Mouse (Mus musculus): ENCODE results near the gene Gpr174.
"Not testable (repeated sequence)": the region's sequence is repeated elsewhere in the genome, so short reads cannot be mapped to it uniquely, and the experiment has no call there.

Gpr174 gene

DNA sequence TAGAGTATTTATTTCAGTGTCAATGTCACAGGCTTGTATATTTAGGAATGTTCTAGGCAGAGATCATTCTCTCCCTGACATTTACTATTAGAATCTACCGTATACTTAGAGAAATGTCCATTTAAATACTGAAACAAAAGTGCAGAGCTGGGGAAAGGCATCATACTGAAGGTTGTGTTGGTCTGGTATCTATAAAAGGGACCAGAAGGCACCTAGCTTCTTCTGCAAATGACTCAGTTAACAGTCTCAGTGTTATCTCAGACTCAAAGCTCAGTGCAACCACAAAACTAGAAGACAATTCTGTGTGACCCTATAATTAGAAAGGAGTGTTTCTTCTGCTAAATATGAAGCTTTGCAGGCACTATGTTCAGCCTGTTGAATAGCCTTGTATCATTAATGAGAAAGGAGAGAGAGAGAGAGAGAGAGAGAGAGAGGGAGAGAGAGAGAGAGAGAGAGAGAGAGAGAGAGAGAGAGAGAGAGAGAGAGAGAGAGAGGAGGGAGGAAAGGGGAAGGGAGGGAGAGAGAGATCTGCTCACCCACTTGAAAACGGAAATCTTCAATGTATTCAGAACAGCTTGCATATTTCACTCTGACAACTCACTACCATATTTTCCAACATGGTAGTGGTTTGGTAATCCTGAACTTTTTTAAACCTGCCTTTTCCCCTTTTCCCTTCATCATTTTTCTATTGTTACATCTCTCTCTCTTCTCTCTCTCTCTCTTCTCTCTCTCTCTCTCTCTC, at the start of gene Gpr174:
TSS of gene Gpr174 (plus strand) at position 393 of the 742 bp plus-strand sequence.
- in situ Hi-C loops (cut with MboI; ENCODE audit: low pct_unique_long_range_greater_than_20kb in 1 of 2, low sequenced_read_pairs in 2 of 2, unreplicated experiment in 1 of 2): no loop called here

DNA sequence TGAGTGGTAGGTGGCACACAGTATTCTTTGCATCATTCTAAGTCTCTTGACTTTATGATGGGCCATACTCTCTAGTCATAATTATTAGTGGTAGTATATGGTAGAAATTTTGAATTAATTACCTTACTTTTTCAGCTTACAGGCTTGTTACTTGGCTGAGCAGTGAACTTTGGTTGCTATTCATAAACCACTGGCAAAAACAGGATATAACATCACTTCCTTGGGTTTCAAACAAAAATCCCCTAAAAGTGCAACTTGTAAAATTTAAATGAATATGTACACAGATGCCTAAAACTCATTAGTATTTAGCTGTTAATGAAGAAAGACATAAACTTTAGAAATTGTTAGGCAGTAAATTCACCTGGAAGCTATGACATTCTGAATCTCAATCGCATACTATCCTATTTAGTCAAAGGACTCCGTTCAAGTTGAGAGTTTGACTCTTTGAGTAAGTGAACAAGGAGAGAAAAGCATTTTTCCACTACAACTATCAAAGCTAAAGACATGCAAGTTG, 38.0 kb upstream of the Gpr174 start:
- in situ Hi-C loops (cut with MboI; ENCODE audit: low pct_unique_long_range_greater_than_20kb in 1 of 2, low sequenced_read_pairs in 2 of 2, unreplicated experiment in 1 of 2): no loop called here

DNA sequence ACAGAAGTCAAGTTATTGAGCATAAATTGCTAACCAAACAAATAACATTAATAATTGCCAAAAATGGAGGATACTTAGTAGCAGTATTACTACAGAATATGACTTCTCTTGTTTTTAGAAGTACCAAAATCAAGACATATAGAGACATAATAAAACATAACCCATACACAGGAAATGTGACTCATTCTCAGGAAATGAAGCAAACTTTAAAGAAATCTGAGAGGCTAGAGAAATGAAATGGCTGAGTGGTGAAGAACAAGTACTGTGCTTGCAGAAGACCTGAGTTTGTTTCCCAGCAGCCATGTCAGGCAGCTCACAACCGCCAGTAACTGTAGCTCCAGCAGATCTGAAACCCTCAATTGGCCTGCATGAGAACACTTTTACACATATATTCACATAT, 30.8 kb upstream of the Gpr174 start:
- in situ Hi-C loops (cut with MboI; ENCODE audit: low pct_unique_long_range_greater_than_20kb in 1 of 2, low sequenced_read_pairs in 2 of 2, unreplicated experiment in 1 of 2): no loop called here

DNA sequence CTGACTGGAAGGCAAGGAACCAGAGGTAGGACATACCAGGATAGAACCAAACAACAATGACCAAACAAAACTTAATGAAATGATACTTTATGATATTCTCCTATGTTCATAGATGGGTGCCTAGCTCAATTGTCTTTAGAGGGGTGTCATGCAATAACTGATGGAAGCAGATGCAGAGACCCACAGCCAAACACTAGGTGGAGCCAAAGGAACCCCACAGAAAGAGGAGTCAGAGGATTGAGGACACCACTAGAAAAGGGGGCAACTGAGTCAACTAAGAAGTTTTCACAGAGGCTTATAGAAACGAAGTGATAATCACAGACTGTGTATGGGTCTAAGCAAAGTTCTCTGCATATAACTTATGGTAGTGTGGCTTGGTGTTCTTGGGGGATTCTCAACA, 24.5 kb upstream of the Gpr174 start:
- in situ Hi-C loops (cut with MboI; ENCODE audit: low pct_unique_long_range_greater_than_20kb in 1 of 2, low sequenced_read_pairs in 2 of 2, unreplicated experiment in 1 of 2): no loop called here

DNA sequence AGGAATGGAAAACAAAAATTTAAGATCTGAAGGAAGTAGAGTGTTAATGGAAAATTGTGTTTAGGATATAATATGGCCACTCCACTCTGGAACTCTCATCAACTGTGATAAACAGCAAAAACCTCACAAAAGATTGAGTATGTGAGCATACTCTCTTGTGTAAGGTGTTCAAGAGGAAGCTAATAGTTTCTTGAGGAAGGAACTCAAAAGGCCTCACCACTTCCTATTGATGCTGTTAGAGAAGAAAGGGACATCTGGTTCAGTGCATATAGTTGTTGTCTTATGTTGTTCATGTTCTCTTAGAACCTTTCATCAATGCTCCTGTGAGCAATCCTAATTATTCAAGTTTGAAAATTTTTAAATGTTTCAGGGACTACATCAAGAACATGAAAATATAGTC, 21.0 kb upstream of the Gpr174 start:
- in situ Hi-C loops (cut with MboI; ENCODE audit: low pct_unique_long_range_greater_than_20kb in 1 of 2, low sequenced_read_pairs in 2 of 2, unreplicated experiment in 1 of 2): no loop called here

DNA sequence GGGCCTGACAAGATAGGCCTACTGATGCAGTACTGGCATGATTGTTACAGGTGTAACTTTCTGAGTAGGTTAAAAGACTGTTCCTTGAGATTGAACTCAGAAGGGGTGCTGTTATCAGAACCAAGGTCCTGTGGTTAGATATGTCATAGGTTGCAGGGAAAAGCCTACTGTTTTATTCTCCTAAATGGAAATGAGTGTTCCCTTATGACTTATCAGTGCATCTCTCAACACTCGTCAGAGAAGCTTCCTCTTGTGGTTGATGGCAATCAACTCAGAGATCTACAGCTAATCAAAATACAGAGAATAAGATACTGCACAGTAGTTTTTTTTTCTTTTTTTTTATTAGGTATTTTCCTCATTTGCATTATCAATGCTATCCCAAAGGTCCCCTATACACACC, 19.2 kb upstream of the Gpr174 start:
- in situ Hi-C loops (cut with MboI; ENCODE audit: low pct_unique_long_range_greater_than_20kb in 1 of 2, low sequenced_read_pairs in 2 of 2, unreplicated experiment in 1 of 2): no loop called here

DNA sequence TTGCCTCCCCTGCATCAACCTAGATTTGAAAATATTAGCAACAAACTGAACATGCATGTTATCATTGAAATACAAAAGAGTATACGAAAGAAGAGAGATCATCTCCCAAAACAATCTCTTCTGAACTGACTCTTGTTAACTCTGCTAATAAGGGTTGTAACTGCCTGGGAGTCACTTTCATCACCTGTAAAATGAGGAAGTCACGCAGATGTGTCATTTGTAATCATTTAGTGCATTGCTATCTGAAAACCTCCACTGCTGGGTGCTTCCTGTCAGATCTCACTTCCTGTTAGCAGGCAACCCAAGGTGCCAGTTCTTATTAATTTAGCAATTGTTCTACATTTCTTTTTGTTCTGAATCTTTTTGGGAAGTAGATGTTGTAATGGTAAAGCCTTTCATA, 5.3 kb upstream of the Gpr174 start:
- in situ Hi-C loops (cut with MboI; ENCODE audit: low pct_unique_long_range_greater_than_20kb in 1 of 2, low sequenced_read_pairs in 2 of 2, unreplicated experiment in 1 of 2): no loop called here

DNA sequence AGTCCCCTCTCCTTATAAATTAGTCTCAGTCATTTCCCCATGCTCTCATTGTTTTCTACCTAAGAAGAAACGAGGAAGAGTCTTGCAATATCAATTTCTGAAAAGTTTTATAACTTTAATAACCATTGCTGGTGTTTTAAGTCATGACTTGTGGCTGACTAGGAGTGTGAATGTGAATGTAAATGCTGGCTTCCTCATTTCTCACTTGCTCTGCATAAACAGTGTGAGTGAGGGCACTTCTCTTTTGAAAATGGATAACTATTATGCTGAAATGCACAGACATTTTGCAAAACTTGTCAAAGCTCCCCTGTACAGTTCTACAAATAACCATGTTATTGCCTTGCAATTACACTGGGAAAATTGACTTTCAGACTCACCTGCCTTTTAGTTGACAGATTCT, 8.9 kb downstream of the Gpr174 start:
- in situ Hi-C loops (cut with MboI; ENCODE audit: low pct_unique_long_range_greater_than_20kb in 1 of 2, low sequenced_read_pairs in 2 of 2, unreplicated experiment in 1 of 2): no loop called here

DNA sequence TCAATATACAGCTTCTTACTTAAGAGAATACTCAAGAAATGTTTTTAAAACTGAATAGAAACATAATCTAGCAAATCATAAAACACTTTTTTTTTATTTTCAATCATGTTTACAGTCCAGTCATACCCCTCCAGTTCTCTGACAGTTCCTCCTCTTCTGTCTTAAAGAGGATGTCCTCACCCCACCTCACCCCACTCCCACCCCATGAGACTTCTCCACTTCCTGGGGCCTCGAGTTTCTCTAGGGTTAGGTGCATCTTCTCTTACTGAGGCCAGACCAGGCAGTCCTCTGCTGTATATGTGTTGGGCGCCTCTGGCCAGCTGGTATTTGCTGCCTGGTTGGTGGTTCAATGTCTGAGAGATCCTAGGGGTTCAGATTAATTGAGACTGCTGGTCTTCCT, 21.9 kb downstream of the Gpr174 start:
- in situ Hi-C loops (cut with MboI; ENCODE audit: low pct_unique_long_range_greater_than_20kb in 1 of 2, low sequenced_read_pairs in 2 of 2, unreplicated experiment in 1 of 2): no loop called here

DNA sequence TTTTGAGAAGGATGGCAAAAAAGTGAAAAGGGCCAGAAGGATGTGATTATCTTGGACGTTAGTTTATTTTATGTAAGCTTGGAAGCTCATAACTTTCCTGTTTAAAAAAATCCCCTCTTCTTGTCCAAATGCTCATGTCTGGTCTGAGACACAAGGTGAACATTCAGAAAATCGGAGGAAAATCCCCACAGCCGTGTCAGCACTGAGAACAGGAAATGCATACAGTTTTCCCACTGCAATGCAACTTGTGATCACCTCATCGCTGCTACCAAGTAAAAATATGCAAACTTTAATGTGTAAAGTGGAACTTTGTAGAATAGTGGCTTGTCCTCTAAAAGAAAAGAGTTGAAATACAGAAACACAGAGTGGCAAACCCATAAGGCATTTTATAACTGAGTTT, 28.5 kb downstream of the Gpr174 start:
- in situ Hi-C loops (cut with MboI; ENCODE audit: low pct_unique_long_range_greater_than_20kb in 1 of 2, low sequenced_read_pairs in 2 of 2, unreplicated experiment in 1 of 2): no loop called here

DNA sequence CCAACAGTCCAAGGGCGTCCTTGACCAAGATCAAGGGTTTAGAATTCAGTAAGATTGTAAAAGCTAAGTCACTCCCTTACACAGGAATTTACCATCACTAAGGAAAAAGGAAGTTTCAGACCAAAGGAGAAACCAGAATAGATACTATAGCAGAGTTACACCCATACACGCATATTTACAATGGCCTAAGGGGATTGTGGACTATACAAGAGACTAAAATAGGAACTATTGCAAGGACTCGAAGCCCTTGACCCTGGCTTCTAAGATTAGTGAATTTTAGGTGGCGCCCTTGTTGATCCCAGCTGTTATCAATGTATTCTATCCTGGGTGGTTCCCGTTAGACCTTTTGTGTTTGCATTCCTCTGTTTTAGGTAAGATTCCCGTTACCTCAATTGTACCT, 42.2 kb downstream of the Gpr174 start:
- in situ Hi-C loops (cut with MboI; ENCODE audit: low pct_unique_long_range_greater_than_20kb in 1 of 2, low sequenced_read_pairs in 2 of 2, unreplicated experiment in 1 of 2): not testable (repeated sequence)

DNA sequence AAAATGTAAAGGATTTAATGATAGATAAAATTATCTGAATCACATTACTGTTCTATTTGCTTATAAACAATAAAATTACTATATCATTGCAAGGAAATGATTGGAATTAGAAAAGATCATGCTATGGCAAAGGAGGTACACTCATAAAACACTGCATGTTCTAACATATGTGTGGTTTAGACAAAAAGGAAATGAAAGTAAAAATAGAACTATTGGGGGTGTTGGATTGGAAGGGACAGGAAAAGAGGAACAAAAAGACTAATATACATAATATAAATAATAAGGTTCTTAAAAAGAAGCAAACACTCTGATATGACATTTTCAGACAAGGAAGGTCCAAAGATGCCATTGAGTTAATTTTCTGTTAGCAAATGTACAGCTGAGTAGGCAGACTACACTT, 43.1 kb downstream of the Gpr174 start:
- in situ Hi-C loops (cut with MboI; ENCODE audit: low pct_unique_long_range_greater_than_20kb in 1 of 2, low sequenced_read_pairs in 2 of 2, unreplicated experiment in 1 of 2): no loop called here

DNA sequence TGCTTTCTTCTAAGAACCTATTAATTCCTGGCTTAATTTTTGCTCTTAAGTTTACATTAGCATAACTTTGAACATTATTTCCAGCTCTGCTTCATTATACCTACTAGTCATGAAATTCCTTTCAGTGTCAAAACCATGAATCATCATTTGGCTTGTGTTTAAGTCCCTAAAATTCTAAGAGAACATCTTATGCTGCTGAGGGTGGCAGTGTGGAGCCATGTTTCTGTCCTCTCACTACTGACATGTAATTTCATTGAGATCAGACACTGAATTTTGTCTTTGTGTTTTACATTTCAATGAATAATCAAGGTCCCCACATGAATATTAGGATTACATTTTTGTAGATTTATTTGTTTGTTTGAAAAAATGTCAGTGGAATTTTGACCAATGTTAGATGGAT, 50.8 kb downstream of the Gpr174 start:
- in situ Hi-C loops (cut with MboI; ENCODE audit: low pct_unique_long_range_greater_than_20kb in 1 of 2, low sequenced_read_pairs in 2 of 2, unreplicated experiment in 1 of 2): no loop called here

DNA sequence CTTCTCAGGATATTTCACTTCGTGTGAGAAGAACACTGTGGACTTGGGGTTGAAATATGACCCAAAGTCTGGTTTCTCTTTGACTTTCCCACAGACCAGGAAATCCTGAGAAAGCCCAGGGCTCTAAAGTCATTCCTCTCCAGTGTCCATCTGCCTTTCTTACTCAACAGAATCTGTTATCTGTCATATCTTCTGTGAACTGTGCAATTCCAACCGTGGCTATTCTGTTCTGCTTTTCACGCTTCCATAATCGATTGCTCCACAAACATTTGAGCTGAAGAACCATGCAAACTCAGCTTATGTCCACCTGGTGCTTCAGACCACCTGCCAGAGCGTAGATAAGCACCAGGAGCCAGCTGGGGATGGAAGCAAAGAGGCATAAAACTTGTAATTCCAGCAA, 56.9 kb downstream of the Gpr174 start:
- in situ Hi-C loops (cut with MboI; ENCODE audit: low pct_unique_long_range_greater_than_20kb in 1 of 2, low sequenced_read_pairs in 2 of 2, unreplicated experiment in 1 of 2): no loop called here

DNA sequence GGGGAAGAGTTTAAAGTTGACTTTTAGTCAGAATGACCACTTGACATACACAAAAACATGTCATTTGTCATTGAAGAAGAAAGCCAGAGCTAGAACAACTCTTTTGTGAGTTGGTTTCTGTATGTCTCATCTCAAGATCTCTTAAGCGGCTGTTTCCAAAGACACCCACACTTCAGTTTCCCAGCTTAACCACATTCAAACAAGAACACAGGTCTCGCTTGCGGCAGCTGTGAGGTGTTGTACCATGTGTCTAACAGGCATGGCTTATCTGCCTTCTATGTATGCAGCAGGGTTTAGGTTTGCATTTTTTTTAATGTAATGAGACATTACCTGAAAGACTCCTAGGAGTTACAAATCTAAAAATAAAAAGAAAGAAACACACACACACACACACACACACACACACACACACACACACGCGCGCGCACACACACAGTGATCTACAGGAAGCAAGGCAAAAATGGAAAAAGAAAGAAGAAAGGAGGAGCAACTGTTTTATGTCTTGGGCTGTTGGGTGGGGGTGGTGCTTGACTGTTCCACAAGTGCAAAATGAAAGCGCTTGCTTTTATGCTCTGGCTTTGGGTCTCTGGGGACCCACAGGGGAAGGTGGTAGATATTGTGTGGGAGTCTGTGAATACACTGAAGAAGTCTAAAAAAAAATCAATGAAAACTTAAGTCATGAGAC, 70.2 kb downstream of the Gpr174 start:
- in situ Hi-C loops (cut with MboI; ENCODE audit: low pct_unique_long_range_greater_than_20kb in 1 of 2, low sequenced_read_pairs in 2 of 2, unreplicated experiment in 1 of 2): no loop called here

DNA sequence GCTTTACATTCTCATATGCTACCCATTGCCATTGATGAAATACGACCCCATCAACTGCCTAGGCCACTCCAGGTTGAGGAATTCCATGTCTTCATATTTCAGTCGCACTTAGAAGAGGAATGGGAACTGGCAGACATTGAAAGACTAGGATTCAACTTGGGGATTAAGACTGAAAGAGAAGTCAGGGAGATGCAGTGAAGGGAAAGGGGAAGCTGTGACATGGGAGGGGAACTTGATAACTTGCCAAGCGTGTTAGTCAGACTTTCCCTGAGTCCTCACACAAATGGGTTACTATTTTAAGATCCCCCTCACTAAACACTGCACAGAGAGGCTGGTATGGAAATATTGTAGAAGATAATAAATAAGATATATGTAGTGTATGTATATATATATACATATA, 74.2 kb downstream of the Gpr174 start:
- in situ Hi-C loops (cut with MboI; ENCODE audit: low pct_unique_long_range_greater_than_20kb in 1 of 2, low sequenced_read_pairs in 2 of 2, unreplicated experiment in 1 of 2): no loop called here

DNA sequence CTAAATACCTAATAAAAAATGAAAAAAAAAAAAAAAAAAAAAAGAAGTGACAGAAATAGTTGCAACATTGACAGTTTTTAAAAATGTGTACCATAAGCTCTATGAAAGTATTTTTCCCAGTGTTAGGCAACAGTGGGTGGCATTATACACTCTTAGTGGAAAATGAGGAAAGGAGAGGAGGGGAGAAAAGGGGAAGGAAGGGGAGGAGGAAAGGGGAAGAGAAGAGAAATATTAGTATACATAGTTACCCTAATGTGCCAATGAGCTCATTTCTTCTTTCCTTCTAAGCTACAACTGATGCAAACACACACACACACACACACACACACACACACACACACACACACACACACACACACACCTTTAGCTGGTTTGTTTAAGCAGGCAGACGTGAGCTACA, 80.9 kb downstream of the Gpr174 start:
- in situ Hi-C loops (cut with MboI; ENCODE audit: low pct_unique_long_range_greater_than_20kb in 1 of 2, low sequenced_read_pairs in 2 of 2, unreplicated experiment in 1 of 2): no loop called here

DNA sequence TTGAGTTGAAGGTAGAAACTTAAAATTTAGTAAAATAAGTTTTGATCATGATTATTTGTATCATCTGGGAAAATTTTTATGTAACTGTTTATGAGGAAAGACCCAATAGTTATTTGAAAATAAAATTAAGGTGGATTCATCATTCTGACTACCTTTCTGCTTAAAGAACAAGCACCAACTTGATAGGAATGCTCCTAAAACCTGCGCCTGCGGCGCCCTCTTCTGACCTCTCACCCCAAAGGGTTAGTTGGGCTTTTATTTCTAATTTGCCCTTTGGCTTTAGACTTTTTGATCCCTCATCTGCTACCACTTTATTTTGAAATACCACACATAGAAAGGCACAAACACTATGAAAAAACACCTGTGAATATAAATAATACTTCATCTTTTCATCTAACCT, 86.3 kb downstream of the Gpr174 start:
- in situ Hi-C loops (cut with MboI; ENCODE audit: low pct_unique_long_range_greater_than_20kb in 1 of 2, low sequenced_read_pairs in 2 of 2, unreplicated experiment in 1 of 2): no loop called here
